Mouse (Mus musculus) ES-E14 (cell line): Measurements from ENCODE around the gene Myl3. TPM values are rescaled to one million over a fixed set of nuclear protein-coding genes. Genes with fewer than 3 reads are reported as not detected.

Experiments
- DNase-seq: peaks from one replicate; pipeline ENCODE4 v3.0.0-alpha.2; 2013; ENCODE audit warnings: low read depth, low spot score
- H3K27ac ChIP-seq: 2 replicates; pipeline ENCODE4 v1.5.1; 2012; ENCODE audit warnings: low read depth, mild to moderate bottlenecking, low read length, moderate library complexity, mixed read lengths; ENCODE audit not compliant: poor library complexity, insufficient read depth, severe bottlenecking
- H3K36me3 ChIP-seq: 2 replicates; pipeline ENCODE4 v1.6.1; 2012; ENCODE audit warnings: mild to moderate bottlenecking, low read length, moderate library complexity, mixed read lengths; ENCODE audit not compliant: control insufficient read depth, poor library complexity, insufficient read depth, severe bottlenecking
- H3K4me1 ChIP-seq, 2 experiments: fragments of 150-350 bp in 1 of 2; sonication (generic) in 1 of 2; 2 replicates each; pipeline ENCODE4 v1.6.1; 2012; ENCODE audit warnings: low read length in 2 of 2, mild to moderate bottlenecking in 1 of 2, mixed read lengths in 1 of 2; ENCODE audit not compliant: control insufficient read depth in 2 of 2, insufficient read depth in 2 of 2, poor library complexity in 1 of 2
- H3K4me3 ChIP-seq, 2 experiments: fragments of 150-350 bp in 1 of 2; sonication (generic) in 1 of 2; 2 replicates each; pipeline ENCODE4 v1.5.1; 2012; ENCODE audit warnings: low read length in 2 of 2, low read depth in 1 of 2, mild to moderate bottlenecking in 1 of 2, mixed read lengths in 1 of 2; ENCODE audit not compliant: insufficient read depth in 1 of 2, poor library complexity in 1 of 2, severe bottlenecking in 1 of 2
- H3K9ac ChIP-seq: 2 replicates; pipeline ENCODE4 v1.6.1; 2012; ENCODE audit warnings: low read depth, mild to moderate bottlenecking, low read length, mixed read lengths; ENCODE audit not compliant: poor library complexity, insufficient read depth, severe bottlenecking
- H3K9me3 ChIP-seq: fragments of 150-350 bp; sonication (generic); 2 replicates; pipeline ENCODE4 v1.6.1; 2012; ENCODE audit warnings: low read depth, mild to moderate bottlenecking, low read length; ENCODE audit not compliant: control insufficient read depth, insufficient read depth
- CHD2 ChIP-seq: IDR thresholded peaks from 2 replicates; pipeline ENCODE4 v1.6.1; 2014; ENCODE audit warnings: mild to moderate bottlenecking, low read depth, low read length, inconsistent platforms
- HCFC1 ChIP-seq: IDR thresholded peaks from 2 replicates; pipeline ENCODE4 v1.6.1; 2012; ENCODE audit warnings: low read length, inconsistent platforms, borderline replicate concordance; ENCODE audit not compliant: insufficient read depth
- MAFK ChIP-seq: IDR thresholded peaks from 2 replicates; pipeline ENCODE4 v1.6.1; 2014; ENCODE audit warnings: mild to moderate bottlenecking, low read depth, low read length, inconsistent platforms; ENCODE audit not compliant: insufficient read depth
- ZC3H11A ChIP-seq: IDR thresholded peaks from 2 replicates; pipeline ENCODE4 v1.6.1; 2012; ENCODE audit warnings: low read depth, mild to moderate bottlenecking, inconsistent platforms, low read length, borderline replicate concordance
- ZNF384 ChIP-seq: IDR thresholded peaks from 2 replicates; pipeline ENCODE4 v1.6.1; 2012; ENCODE audit warnings: low read depth, low read length, inconsistent platforms
- in situ Hi-C, 2 experiments: fragments of 600-800 bp; cut with MboI; formaldehyde crosslinking; loops; one replicate each; pipeline ENCODE4 v1.15.1; 2025; ENCODE audit warnings: low sequenced_read_pairs in 2 of 2, inconsistent platforms in 1 of 2; ENCODE audit not compliant: unreplicated experiment in 2 of 2
- total RNA-seq: library from RNA; depleted of rRNA; stranded (reverse); fragments of 300-350 nt; gene quantifications from 2 replicates; pipeline ENCODE4 v1.2.3, GENCODE M21; 2012

Gene Myl3
- total RNA-seq, 1 experiment, result 0.89 TPM

DNA sequence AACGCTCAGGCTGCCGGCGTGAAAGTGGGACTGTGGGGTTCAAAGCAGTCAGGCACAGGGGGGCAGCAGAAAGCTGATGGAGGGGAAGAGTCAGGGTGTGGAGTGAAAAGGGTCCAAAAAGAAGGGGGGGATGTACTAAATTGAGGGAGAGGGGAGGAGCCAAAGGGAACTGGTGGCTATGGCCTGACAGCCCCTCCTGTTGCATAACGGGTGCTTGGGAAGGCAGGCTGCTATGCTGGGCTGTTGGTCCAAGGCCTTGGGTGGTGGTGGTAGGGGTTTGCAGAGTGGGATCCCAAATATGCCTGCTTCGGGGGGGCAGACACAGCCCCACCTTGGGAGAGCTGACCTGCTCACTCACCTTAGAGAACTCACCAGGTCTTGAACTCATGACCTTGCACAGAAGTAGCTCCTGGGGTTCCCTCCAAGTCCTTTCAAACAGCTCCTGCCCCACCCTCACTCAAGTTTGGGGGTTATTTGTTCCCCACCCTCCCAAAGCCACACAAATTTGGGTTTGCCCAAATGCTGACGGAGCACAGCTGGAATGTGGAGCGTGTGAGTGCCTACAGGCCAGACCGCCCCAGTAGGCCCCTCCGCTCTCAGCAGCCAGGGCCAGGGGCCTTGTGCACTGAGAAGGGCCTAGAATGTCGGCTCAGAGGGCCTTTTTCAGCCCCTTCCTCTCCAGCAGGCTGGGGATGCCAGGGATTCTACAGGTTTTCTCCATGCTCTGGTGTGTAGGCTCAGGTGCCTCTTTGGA is 33.8 kb downstream of the Myl3 start:
- no peaks in the 10 kb centered on the region for H3K36me3 ChIP-seq
- TF ChIP-seq ZNF384 (no peak), CHD2 (no peak), MAFK (no peak), HCFC1 (no peak), ZC3H11A (no peak)
- peak overlapping the region in 1 of 2 experiments; percentile 3; a peak in 1 of 4 replicates for H3K4me3 ChIP-seq
- DNase-seq, result no peak
- in situ Hi-C loops, result no loop called here
- H3K9me3 ChIP-seq, result no peaks in the 10 kb centered on the region
- H3K27ac ChIP-seq, result no peak overlapping the region
- H3K4me1 ChIP-seq, result no peaks in the 10 kb centered on the region
- H3K9ac ChIP-seq, result no peak overlapping the region

DNA sequence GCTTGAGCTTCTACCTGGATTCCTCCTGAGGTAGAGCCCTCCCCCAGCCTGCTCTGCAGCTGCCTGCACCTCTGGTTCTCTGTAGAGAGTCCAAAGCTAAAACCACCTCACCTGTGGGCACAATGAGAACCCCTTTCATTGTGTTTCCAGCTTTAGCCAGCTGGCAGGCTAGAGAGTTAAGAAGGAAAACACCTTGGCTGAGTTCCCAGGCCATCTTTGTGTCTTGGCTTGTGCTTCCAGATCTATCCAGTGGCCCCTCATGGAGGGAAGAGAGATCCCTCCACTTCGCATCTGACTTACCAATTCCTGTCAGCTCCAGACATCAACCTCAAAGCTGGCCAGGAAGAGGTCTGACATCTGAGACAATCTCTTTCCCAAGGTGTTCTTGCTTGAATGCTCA is 36.4 kb downstream of the Myl3 start:
- Histone ChIP-seq H3K4me3 (no peak overlapping the region), H3K27ac (no peak overlapping the region), H3K36me3 (no peaks in the 10 kb centered on the region), H3K4me1 (no peaks in the 10 kb centered on the region), H3K9me3 (no peaks in the 10 kb centered on the region), H3K9ac (no peak overlapping the region)
- no peak for DNase-seq
- in situ Hi-C loops, result no loop called here
- TF ChIP-seq HCFC1, result no peak
- TF ChIP-seq CHD2, result no peak
- no peak for TF ChIP-seq MAFK
- no peak for TF ChIP-seq ZC3H11A
- TF ChIP-seq ZNF384, result no peak

- H3K27ac ChIP-seq, result no peak overlapping the region
- H3K9ac ChIP-seq, result no peak overlapping the region
- H3K4me1 ChIP-seq, result no peaks in the 10 kb centered on the region
- in situ Hi-C loops, result no loop called here
- H3K36me3 ChIP-seq, result no peaks in the 10 kb centered on the region
- H3K4me3 ChIP-seq, result no peak overlapping the region
- DNase-seq, result no peak
- no peak for TF ChIP-seq MAFK
- no peak for TF ChIP-seq ZNF384
- TF ChIP-seq HCFC1, result no peak
- TF ChIP-seq CHD2, result no peak
- no peak for TF ChIP-seq ZC3H11A
- H3K9me3 ChIP-seq, result no peaks in the 10 kb centered on the region
Observed at GRCm38 (mm10) chr9:110778559-110778958, 36.9 kb downstream of the Myl3 start.

- Histone ChIP-seq H3K4me1 (no peaks in the 10 kb centered on the region), H3K36me3 (no peaks in the 10 kb centered on the region), H3K4me3 (no peak overlapping the region), H3K9me3 (no peaks in the 10 kb centered on the region), H3K27ac (no peak overlapping the region), H3K9ac (no peak overlapping the region)
- in situ Hi-C loops, result no loop called here
- TF ChIP-seq ZNF384 (no peak), HCFC1 (no peak), MAFK (no peak), CHD2 (no peak), ZC3H11A (no peak)
- no peak for DNase-seq
Observed at GRCm38 (mm10) chr9:110779242-110779913, 37.7 kb downstream of the Myl3 start.
